Mouse (Mus musculus): Measurements from ENCODE around the gene Zfp316. TPM values are rescaled to one million over a fixed set of nuclear protein-coding genes. Genes with fewer than 3 reads are reported as not detected.

Gene Zfp316
- polyA plus RNA-seq, 1 experiment from 2014 or later, result 0.26 TPM

GRCm38 (mm10) chr5:143254487-143255130, 15.2 kb downstream of the Zfp316 start:
- H3K9ac ChIP-seq (ENCODE audit: low read depth, low read length), result no peak overlapping the region
- no peak overlapping the region; the same call in 1 of the 2 replicates for H3K4me3 ChIP-seq (ENCODE audit: low read depth, low read length)
- peaks cover 65% of the 10 kb centered on the region for H3K27me3 ChIP-seq (ENCODE audit: control insufficient read depth, insufficient read depth, low read depth, low read length)
- ATAC-seq (ENCODE audit: low read depth), result no peak
- no peaks in the 10 kb centered on the region for H3K36me3 ChIP-seq (ENCODE audit: control insufficient read depth, insufficient read depth)
- H3K27ac ChIP-seq (ENCODE audit: low read length), result no peak overlapping the region
- no peaks in the 10 kb centered on the region for H3K9me3 ChIP-seq (replicated peaks; ENCODE audit: control insufficient read depth, low read length)
- WGBS (ENCODE audit: insufficient replicate concordance), result 5% methylated on average over 66 of the region's 66 CpGs
- H3K4me1 ChIP-seq (ENCODE audit: control insufficient read depth, low read depth, low read length), result peaks cover 8% of the 10 kb centered on the region
- H3K4me2 ChIP-seq (ENCODE audit: low read depth, low read length), result no peak overlapping the region

GRCm38 (mm10) chr5:143253881-143254486, 15.8 kb downstream of the Zfp316 start:
- H3K27me3 ChIP-seq (ENCODE audit: control insufficient read depth, insufficient read depth, low read depth, low read length), result peaks cover 65% of the 10 kb centered on the region
- H3K9ac ChIP-seq (ENCODE audit: low read depth, low read length), result no peak overlapping the region
- ATAC-seq (ENCODE audit: low read depth), result no peak
- WGBS (ENCODE audit: insufficient replicate concordance), result 3% methylated on average over 71 of the region's 81 CpGs
- H3K36me3 ChIP-seq (ENCODE audit: control insufficient read depth, insufficient read depth), result no peaks in the 10 kb centered on the region
- peak overlapping the region; percentile 49 for H3K4me2 ChIP-seq (ENCODE audit: low read depth, low read length)
- peaks cover 8% of the 10 kb centered on the region for H3K4me1 ChIP-seq (ENCODE audit: control insufficient read depth, low read depth, low read length)
- H3K4me3 ChIP-seq (ENCODE audit: low read depth, low read length), result peak overlapping the region; percentile 34
- H3K27ac ChIP-seq (ENCODE audit: low read length), result no peak overlapping the region
- no peaks in the 10 kb centered on the region for H3K9me3 ChIP-seq (replicated peaks; ENCODE audit: control insufficient read depth, low read length)

GRCm38 (mm10) chr5:143253186-143253880, 16.5 kb downstream of the Zfp316 start:
- 2% methylated on average over 101 of the region's 103 CpGs for WGBS (ENCODE audit: insufficient replicate concordance)
- no peak for ATAC-seq (ENCODE audit: low read depth)
- H3K4me3 ChIP-seq (ENCODE audit: low read depth, low read length), result peak overlapping the region; percentile 34

DNA sequence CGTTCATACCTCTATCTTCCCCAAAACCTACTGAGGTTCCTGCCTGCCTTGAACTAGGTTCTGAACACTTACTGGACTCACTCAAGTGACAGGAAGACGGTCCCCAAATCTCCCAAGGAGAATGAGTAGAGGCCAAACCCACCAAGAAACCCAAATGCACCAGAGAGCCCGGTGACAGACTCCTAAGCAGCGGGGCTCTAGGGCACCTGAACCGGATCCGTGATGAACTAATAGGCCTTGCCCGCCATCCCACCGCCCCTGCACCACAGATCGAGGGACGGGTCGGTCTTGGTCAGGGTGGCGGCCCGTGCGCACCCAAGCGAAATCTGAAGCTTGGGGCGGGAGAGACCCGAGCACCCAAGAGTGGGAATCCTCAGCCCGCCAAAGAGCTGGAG, 17.0 kb downstream of the Zfp316 start:
- no peaks in the 10 kb centered on the region for H3K9me3 ChIP-seq (replicated peaks; ENCODE audit: control insufficient read depth, low read length)
- H3K4me1 ChIP-seq (ENCODE audit: control insufficient read depth, low read depth, low read length), result peaks cover 8% of the 10 kb centered on the region
- H3K36me3 ChIP-seq (ENCODE audit: control insufficient read depth, insufficient read depth), result no peaks in the 10 kb centered on the region
- no peak overlapping the region for H3K4me2 ChIP-seq (ENCODE audit: low read depth, low read length)
- H3K9ac ChIP-seq (ENCODE audit: low read depth, low read length), result no peak overlapping the region
- no peak overlapping the region for H3K27ac ChIP-seq (ENCODE audit: low read length)
- ATAC-seq (ENCODE audit: low read depth), result no peak
- H3K4me3 ChIP-seq (ENCODE audit: low read depth, low read length), result no peak overlapping the region
- peaks cover 62% of the 10 kb centered on the region for H3K27me3 ChIP-seq (ENCODE audit: control insufficient read depth, insufficient read depth, low read depth, low read length)
- 16% methylated on average over 18 of the region's 18 CpGs for WGBS (ENCODE audit: insufficient replicate concordance)

More at GRCm38 (mm10) chr5:143253186-143253880, 16.5 kb downstream of the Zfp316 start:
- peaks cover 62% of the 10 kb centered on the region for H3K27me3 ChIP-seq (ENCODE audit: control insufficient read depth, insufficient read depth, low read depth, low read length)
- H3K36me3 ChIP-seq (ENCODE audit: control insufficient read depth, insufficient read depth), result no peaks in the 10 kb centered on the region
- peak overlapping the region; percentile 49 for H3K4me2 ChIP-seq (ENCODE audit: low read depth, low read length)
- no peak overlapping the region for H3K27ac ChIP-seq (ENCODE audit: low read length)
- H3K9ac ChIP-seq (ENCODE audit: low read depth, low read length), result no peak overlapping the region
- no peaks in the 10 kb centered on the region for H3K9me3 ChIP-seq (replicated peaks; ENCODE audit: control insufficient read depth, low read length)
- H3K4me1 ChIP-seq (ENCODE audit: control insufficient read depth, low read depth, low read length), result peaks cover 8% of the 10 kb centered on the region

GRCm38 (mm10) chr5:143252039-143252438, 17.8 kb downstream of the Zfp316 start:
- Histone ChIP-seq H3K4me2 (ENCODE audit: low read depth, low read length) (no peak overlapping the region), H3K27ac (ENCODE audit: low read length) (no peak overlapping the region), H3K9ac (ENCODE audit: low read depth, low read length) (no peak overlapping the region), H3K9me3 (replicated peaks; ENCODE audit: control insufficient read depth, low read length) (no peaks in the 10 kb centered on the region), H3K4me3 (ENCODE audit: low read depth, low read length) (no peak overlapping the region), H3K4me1 (ENCODE audit: control insufficient read depth, low read depth, low read length) (peaks cover 8% of the 10 kb centered on the region), H3K36me3 (ENCODE audit: control insufficient read depth, insufficient read depth) (no peaks in the 10 kb centered on the region), H3K27me3 (ENCODE audit: control insufficient read depth, insufficient read depth, low read depth, low read length) (peaks cover 62% of the 10 kb centered on the region)
- ATAC-seq (ENCODE audit: low read depth), result no peak
- WGBS (ENCODE audit: insufficient replicate concordance), result 42% methylated on average over 6 of the region's 6 CpGs

DNA sequence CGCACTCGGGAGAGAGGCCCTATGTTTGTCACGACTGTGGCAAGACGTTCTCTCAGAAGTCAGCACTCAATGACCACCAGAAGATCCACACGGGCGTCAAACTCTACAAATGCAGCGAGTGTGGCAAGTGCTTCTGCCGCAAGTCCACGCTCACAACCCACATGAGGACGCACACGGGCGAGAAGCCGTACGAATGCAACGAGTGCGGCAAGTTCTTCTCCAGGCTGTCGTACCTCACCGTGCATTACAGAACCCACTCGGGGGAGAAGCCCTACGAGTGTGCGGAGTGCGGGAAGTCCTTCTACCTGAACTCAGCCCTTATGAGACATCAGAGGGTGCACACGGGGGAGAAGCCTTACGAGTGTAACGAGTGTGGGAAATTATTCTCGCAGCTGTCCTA, 24.9 kb downstream of the Zfp316 start:
- WGBS (ENCODE audit: insufficient replicate concordance), result 89% methylated on average over 26 of the region's 26 CpGs
- peaks cover 23% of the 10 kb centered on the region for H3K36me3 ChIP-seq (ENCODE audit: control insufficient read depth, insufficient read depth)

GRCm38 (mm10) chr5:143236036-143236435, 33.8 kb downstream of the Zfp316 start:
- Histone ChIP-seq H3K36me3 (ENCODE audit: control insufficient read depth, insufficient read depth) (no peaks in the 10 kb centered on the region; the same call in 1 of the 2 replicates), H3K9ac (ENCODE audit: low read depth, low read length) (no peak overlapping the region; the same call in 1 of the 2 replicates), H3K4me1 (ENCODE audit: control insufficient read depth, low read depth, low read length) (peaks cover 9% of the 10 kb centered on the region), H3K27ac (ENCODE audit: low read length) (no peak overlapping the region), H3K4me3 (ENCODE audit: low read depth, low read length) (peak overlapping the region; percentile 77), H3K4me2 (ENCODE audit: low read depth, low read length) (peak overlapping the region; percentile 69), H3K27me3 (ENCODE audit: control insufficient read depth, insufficient read depth, low read depth, low read length) (no peaks in the 10 kb centered on the region), H3K9me3 (replicated peaks; ENCODE audit: control insufficient read depth, low read length) (no peaks in the 10 kb centered on the region)
- ATAC-seq (ENCODE audit: low read depth), result no peak
- WGBS (ENCODE audit: insufficient replicate concordance), result 33% methylated on average over 9 of the region's 9 CpGs

More for the DNA sequence above, 24.9 kb downstream of the Zfp316 start:
- no peaks in the 10 kb centered on the region for H3K4me1 ChIP-seq (ENCODE audit: control insufficient read depth, low read depth, low read length)
- no peak overlapping the region for H3K4me3 ChIP-seq (ENCODE audit: low read depth, low read length)
- H3K9ac ChIP-seq (ENCODE audit: low read depth, low read length), result no peak overlapping the region
- no peaks in the 10 kb centered on the region for H3K9me3 ChIP-seq (replicated peaks; ENCODE audit: control insufficient read depth, low read length)
- no peak overlapping the region for H3K4me2 ChIP-seq (ENCODE audit: low read depth, low read length)
- H3K27me3 ChIP-seq (ENCODE audit: control insufficient read depth, insufficient read depth, low read depth, low read length), result no peaks in the 10 kb centered on the region
- ATAC-seq (ENCODE audit: low read depth), result no peak
- no peak overlapping the region for H3K27ac ChIP-seq (ENCODE audit: low read length)

GRCm38 (mm10) chr5:143235028-143235693, 34.7 kb downstream of the Zfp316 start, which contains the start of gene Zfp12:
Gene Zfp12, plus strand, starts transcription at chr5:143235163.
- H3K4me1 ChIP-seq (ENCODE audit: control insufficient read depth, low read depth, low read length), result peaks cover 9% of the 10 kb centered on the region
- ATAC-seq (ENCODE audit: low read depth), result peak; percentile 93

More at GRCm38 (mm10) chr5:143235028-143235693, 34.7 kb downstream of the Zfp316 start, which contains the start of gene Zfp12:
- WGBS (ENCODE audit: insufficient replicate concordance), result under 1% methylated on average over 58 of the region's 58 CpGs
- Histone ChIP-seq H3K27me3 (ENCODE audit: control insufficient read depth, insufficient read depth, low read depth, low read length) (no peaks in the 10 kb centered on the region), H3K9me3 (replicated peaks; ENCODE audit: control insufficient read depth, low read length) (no peaks in the 10 kb centered on the region), H3K9ac (ENCODE audit: low read depth, low read length) (peak within 1 kb of the TSS; percentile 76), H3K36me3 (ENCODE audit: control insufficient read depth, insufficient read depth) (no peaks in the 10 kb centered on the region), H3K4me3 (ENCODE audit: low read depth, low read length) (peak within 1 kb of the TSS; percentile 77), H3K27ac (ENCODE audit: low read length) (peak within 1 kb of the TSS; percentile 82), H3K4me2 (ENCODE audit: low read depth, low read length) (peak within 1 kb of the TSS; percentile 69)

Data from liver, embryonic 16.5 days (tissue).